Mouse (Mus musculus) heart, adult 11 months (tissue): ENCODE data around the gene Gzmc.
"Not testable (repeated sequence)": the region's sequence is repeated elsewhere in the genome, so short reads cannot be mapped to it uniquely, and the experiment has no call there.

Experiments used
- DNase-seq: peaks from one replicate; pipeline ENCODE4 v3.0.0; 2022

Gzmc gene

DNA sequence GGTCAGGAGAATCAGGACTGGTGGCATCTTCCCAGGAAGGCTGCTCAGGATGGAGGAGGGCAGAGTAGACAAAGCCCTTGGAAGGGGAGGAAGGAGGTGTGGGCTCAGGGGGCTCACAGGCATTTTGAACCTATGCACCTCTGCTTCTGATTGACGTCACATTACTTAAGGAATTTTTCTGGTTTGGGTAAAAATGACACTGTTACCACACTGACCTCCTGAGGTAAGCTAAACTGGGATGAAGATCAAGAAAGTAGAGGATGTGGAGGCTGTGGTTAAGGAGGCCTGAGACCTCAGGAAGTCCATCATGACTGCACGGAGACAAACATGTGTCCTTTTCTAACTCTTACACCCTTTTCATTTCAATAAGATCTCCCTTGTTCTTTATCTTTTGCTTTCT is at the start of gene Gzmc:
Gene Gzmc (minus strand): TSS at position 101 of the 400 bp plus-strand sequence.
- DNase-seq = peak; percentile 76

DNA sequence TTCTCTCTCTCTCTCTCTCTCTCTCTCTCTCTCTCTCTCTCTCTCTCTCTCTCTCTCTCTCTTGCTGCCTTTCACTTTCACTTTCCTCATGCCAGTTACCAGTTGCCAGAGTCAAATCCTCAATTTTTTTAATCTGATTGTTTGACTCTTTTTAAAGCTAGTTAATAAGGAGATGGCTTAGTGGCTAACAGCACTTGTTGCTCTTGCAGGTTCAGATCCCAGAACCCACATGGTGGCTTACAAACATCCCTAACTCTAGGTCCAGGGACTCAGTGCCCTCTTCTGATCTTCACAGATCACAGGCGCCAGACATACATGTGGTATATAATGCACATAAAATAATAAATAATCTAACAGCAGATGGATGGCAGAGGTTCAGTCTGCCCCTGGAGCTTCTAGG is 49.4 kb upstream of the Gzmc start:
- DNase-seq = no peak

DNA sequence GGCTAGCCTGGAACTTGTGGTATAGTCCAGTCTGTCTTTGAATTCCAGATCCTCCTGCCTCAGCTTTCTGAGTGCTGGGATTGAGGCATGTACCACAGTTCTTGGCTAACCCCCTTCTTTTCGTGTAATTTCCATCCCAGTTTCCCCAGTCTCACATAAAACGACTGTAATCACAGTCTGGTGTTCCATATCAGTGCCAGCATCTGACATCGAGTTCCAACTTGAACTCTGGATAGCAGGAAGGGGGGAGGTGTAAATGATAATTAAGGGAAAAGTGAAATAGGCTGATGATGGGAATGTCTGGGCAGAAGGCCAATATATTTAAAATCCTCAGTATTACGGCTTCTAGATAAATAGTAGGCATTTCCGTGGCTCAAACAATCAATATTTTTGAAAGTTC is 46.6 kb upstream of the Gzmc start:
- DNase-seq = no peak

DNA sequence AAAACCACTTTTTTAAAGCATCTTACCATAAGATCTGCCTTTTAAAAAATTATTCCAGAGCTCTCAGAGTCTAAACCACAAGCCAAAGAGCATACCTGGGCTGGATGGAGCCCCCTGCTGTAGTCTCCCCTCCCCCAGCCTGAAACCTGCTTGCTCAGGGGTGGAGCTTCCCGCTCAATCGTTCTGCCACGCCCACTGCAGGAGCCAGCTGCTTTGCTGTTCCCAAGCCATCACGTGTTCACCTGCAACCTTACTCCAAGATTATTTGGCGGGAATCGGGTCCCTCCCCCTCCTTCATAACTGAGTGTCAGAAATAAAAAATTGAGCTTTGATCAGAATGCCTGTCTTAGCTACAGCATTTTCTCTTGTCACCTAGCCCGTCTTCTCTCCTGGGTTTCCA is 44.2 kb upstream of the Gzmc start:
- peak; percentile 36 for DNase-seq

DNA sequence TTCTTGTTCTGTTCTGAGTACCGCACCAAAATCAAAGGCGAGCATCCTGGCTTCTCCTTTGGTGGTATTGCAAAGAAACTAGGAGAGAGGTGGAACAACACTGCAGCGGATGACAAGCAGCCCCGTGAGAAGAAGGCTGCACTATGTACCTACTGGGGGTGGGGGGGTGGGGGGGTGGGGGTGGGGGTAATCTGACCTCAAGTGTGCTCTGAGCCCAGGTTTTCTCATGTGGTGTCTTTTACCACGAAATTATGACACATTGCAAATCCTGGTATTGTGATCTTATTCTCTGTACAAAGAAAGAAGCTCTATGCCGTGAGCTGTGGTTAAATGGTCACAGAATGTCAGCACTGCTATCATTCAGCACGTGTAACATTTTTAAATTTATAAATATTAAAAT is 41.6 kb upstream of the Gzmc start:
- DNase-seq = not testable (repeated sequence)

DNA sequence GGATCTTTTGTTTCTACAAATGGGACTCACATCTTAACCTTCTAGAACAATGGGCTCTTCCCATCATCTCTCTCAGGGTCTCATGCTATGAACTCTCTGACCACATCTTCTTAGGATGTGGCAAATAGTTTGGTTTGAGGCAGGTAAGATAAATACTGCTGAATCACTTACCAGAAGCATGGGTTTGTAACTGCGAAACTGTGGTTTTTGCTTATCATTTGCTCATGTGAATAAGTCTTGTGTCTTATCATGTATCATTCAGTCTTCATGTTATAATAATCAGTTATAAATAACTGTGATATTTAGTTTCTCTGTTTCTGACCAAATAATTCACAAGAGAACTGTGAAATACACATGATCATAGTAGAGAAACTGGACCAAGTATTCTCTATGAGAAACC is 31.7 kb upstream of the Gzmc start:
- DNase-seq = no peak

DNA sequence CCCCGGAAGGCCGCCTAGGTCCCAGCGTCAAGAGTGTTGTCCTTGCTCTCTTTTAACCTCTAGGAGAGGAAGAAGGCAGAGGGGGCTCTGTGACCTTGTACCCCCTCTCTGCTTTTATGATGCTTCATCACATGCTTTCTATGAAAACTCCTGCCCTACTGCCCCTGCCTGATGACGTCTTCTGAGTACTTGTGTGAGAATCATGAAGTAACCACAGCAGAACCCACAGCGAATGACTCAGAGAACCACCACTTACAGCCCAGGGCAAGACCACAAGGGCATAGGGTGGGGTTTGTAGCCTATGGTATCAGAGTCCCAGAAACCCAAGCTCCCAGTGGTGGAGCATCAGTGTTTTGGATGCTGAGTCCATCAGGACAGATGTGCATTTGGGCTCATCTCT is 27.7 kb upstream of the Gzmc start, which contains the start of gene Gzmb:
Gene Gzmb (minus strand): TSS at position 108 of the 400 bp plus-strand sequence.
- DNase-seq = no peak

DNA sequence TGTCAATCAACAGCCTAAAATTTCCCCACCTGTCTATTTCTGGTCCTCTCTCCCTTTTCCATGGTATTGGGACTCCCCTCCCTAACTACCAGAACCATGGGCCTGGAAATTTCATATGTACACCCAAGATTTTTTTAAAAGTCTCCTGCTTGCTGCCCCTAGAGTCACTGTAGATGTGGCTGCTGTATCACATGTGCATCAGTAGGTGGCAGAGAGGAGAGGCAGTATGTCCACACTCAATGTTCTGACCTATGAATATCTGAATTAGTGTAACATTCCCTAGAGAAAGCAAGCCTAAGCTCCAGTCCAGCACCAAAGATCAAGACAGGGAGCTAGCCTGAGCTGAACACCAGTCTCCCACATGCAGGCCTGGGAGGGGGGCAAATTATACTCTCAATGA is 6.0 kb upstream of the Gzmc start:
- DNase-seq = no peak

DNA sequence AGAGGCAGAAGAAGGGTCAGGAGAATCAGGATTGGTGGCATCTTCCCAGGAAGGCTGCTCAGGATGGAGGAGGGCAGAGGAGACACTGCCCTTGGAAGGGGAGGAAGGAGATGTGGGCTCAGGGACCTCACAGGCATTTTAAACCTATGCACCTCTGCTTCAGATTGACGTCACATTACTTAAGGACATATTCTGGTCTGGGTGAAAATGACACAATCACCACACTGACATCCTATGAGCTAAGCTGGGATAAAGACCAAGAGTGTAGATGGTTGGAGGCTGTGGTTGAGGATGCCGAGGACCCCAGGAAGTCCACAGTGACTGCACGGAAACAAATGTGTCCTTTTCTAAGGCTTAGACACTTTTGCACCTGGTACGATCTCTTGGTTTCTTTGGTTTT is 23.1 kb downstream of the Gzmc start, which contains the start of gene Gzmf:
Gene Gzmf (minus strand): TSS at position 101 of the 400 bp plus-strand sequence.
- DNase-seq = peak; percentile 36

DNA sequence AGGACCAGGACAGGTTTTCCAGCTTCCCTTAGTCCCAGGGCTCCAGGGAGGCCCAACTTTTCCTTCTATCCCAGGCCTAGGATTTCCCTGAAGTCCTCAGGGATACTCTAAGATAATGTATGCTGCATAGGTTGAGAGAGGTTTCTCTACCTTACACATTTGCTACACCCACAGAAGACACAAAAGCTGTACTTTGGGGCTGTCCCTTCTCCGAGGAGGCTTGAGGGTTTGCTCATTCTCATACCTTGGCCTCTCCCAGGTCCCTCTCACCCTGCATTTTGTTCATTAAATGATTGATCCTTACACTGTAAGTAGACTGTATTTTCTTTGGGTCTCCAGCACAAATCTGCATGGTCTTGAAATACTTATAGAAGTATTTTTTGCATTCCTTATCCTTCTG is 28.8 kb downstream of the Gzmc start:
- DNase-seq = peak; percentile 64

DNA sequence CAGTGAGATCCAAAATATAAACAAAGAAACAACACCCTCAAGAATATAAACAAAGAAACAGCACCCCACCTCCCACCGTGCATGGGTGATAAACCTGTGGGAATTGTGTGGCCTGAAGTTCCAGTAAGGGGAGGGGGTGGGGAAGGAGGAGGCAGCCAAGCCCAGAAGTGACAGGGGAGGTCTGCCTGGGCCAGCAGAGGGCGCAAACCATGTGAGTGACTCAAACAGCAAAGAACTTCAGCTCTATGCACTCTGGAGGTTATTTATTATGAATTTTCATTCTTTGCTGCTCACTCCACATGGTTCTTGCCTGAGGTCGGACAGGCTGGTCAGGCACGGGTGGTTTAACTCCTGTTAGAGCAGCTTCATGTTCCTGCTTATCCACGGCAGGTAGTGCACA is 29.4 kb downstream of the Gzmc start:
- DNase-seq = peak; percentile 64

DNA sequence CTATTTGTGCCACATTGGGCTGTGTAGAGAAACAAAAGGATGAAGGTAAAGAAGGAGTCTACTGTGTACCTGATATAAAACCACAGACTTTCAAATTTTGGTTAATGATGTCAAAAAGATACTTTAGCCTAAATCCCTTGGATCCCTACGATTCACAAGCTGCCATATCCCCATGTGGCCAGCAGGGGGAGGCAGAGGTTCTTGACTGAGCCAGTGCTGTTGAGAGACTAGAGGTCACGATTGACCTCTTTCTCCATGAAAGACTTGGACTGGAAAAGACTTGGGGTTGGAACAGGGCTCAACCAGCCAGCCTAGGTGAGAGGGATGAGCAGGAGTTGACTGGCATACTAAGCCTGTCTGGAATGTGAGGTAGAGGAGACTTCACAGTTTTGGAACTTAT is 30.5 kb downstream of the Gzmc start:
- DNase-seq = peak; percentile 73

DNA sequence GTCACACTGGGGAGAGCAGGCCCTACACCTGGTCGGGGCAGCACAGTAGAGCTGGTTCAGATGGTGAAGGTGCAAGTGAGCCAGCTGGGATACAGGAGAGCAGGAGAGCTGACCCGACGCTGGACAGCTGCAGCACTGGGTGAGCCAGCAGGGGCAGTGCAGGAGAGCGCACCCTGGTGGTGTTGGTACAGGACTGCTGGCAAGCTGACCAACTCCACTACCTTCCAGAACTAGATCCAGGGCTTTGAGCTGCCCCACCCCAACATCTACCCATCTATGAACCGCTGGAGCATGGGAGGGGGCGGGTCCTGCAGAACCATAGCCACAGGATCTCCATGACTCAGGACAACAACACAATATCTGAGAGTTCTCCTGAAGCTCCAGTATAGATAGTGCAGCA is 47.5 kb downstream of the Gzmc start:
- peak; percentile 68 for DNase-seq

DNA sequence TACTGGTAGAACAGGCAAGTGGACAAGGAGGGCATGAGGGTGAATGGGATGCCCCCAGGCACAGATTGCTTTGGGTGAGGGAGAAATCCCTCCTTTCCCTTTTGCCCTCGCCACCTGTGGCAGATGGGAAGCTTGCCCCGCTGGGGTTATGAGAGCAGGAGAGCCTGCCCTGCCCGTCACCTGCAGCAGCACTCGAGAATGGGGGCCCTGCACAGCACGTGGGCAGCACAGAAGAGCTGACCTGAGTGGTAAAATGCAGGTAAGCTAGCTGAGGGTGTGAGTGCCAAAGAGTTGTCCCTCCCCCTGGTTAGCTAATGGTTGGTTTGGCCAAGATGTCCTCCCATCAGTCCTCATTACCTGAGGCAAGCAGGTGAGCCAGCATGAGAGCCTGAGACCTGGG is 47.9 kb downstream of the Gzmc start:
- DNase-seq = peak; percentile 70
